Mouse (Mus musculus) gastrocnemius, adult 2 months (tissue): ENCODE measurements around the gene Car5b. TPM values are rescaled to one million over a fixed set of nuclear protein-coding genes. Genes with fewer than 3 reads are reported as not detected.

Experiments used
- DNase-seq: peaks from one replicate; pipeline ENCODE4 v3.0.0; 2022
- H3K27ac ChIP-seq: fragments of 200-600 bp; 2 replicates; pipeline ENCODE4 v1.8.1; 2022; ENCODE audit warnings: mild to moderate bottlenecking
- H3K4me3 ChIP-seq: fragments of 200-600 bp; 2 replicates; pipeline ENCODE4 v1.8.1; 2022; ENCODE audit warnings: mild to moderate bottlenecking, moderate library complexity
- CTCF ChIP-seq: fragments of 200-600 bp; IDR thresholded peaks from 2 replicates; pipeline ENCODE4 v1.8.1; 2022; ENCODE audit warnings: antibody characterized with exemption, mild to moderate bottlenecking, moderate library complexity
- intact Hi-C: fragments of 180-260 bp; cut with DNase I; formaldehyde crosslinking; loops from one replicate; pipeline ENCODE4 v1.15.1; 2025
- long read RNA-seq, 2 experiments: library from polyadenylated mRNA; stranded (forward); transcript quantifications; one replicate each; pipeline ENCODE4 v2.0.0; 2021
- total RNA-seq, 2 experiments: library from RNA; stranded (reverse); gene quantifications; 2 replicates each; pipeline ENCODE4 v1.2.3; 2021

The Car5b gene
- total RNA-seq: 1 to 10 TPM in 1 of 2 experiments, under 1 TPM in 1; 0.46 to 1.2 TPM
- long read RNA-seq, experiment 1: 0 reads
- long read RNA-seq, experiment 2: 0 reads

DNA sequence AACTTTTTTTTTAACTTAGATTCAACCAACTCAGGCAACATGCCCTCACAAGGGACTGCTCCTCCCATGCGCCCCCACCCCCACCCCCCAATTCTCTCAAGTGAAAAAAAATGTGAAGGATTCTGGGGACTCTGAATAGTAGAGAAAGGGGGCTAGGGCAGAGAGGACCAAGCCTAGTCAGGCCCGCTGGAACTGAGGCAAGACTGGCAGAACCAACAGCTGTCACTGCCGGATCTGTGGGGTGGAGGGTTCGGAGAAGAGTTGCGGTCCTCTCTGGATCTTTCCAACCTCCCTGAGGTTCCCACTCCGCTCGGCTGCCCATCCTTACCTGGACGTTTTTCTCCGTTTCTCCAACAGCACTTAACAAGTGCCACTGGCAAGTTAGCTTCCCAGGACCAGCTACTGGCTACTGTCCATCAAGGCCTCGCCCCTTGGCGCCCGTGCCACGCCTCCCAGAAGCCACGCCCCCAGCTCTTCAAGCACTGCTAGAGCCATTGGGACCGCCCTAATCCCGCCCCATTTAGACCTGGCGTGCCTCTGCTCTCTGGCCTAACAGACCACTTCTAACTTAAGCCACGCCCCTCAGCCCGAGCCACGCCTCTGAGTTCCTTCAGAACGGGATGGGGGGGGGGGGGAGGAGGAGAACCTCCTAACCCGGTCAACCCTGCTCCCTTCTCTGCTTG is at the start of gene Car5b:
TSS of gene Car5b (minus strand) at position 391 of the 683 bp plus-strand sequence.
- DNase-seq: peak; percentile 93
- H3K27ac ChIP-seq: peak within 1 kb of the TSS; percentile 56
- peak within 1 kb of the TSS; percentile 68 for H3K4me3 ChIP-seq
- intact Hi-C loops: no loop called here
- no peak for TF ChIP-seq CTCF

DNA sequence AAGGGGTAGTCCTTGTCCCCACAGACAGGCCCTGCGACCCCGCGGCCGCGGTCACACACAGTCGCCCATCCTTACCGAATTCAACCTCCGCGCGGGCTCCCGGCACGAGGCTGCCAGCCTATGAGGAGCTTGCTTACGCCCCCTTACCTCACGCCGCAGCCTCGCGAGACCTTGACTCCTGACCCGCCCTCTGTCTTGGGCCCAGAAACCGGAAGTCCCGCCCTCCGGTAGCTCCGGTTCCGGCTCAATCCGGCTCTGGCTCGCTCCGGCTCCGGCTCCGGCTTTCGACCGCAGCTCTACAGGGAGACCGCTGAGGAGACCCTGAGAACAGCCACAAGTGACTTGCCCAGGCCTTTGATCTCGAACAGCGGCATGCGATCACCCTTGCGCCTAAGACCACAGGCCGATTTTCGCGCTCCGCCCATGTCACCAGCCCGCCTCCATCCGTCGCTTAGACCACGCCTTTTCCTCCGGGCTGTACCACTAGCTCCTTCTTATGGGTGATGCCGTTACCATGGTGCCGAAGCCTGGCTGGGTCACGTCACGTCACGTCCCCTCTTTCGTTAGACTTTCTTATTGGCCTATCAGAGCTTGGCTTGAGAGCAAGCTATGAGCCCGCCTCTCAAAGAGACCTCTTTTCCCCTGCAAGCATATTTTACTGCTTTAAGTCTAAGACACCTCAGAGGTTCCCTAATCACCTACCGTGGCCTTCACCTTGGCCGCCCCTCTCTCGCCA is 48.4 kb upstream of the Car5b start, which contains the start of gene Siah1b:
TSS of gene Siah1b (minus strand) at position 454 of the 736 bp plus-strand sequence.
- TF ChIP-seq CTCF: no peak
- peak within 1 kb of the TSS; percentile 95 for H3K27ac ChIP-seq
- DNase-seq: peak; percentile 95
- intact Hi-C loops: no loop called here
- peak within 1 kb of the TSS; percentile 82 for H3K4me3 ChIP-seq

DNA sequence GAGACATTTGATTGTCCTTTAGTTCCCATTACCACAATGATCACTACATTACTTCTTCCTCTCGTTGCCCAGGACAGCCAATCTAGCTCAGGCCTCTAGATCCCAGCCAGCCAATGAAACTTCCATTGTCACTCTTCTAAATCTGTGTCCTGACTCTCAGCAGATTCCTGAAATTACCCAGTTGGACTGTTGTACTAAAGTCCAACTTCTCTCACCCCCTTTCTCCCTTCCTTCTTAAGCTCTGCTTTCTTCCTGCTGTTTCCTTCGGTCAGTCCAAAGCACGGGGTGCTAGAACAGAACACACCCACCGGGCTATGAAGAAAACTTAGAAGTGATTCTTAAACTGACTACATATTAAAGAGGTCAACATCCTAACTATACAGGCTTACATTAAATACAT is 41.2 kb upstream of the Car5b start:
- no peak overlapping the region for H3K4me3 ChIP-seq
- no peak for DNase-seq
- no peak overlapping the region for H3K27ac ChIP-seq
- no peak for TF ChIP-seq CTCF
- intact Hi-C loops: loop anchor here (5.0 to 10.0 kb wide), 3 partner anchors 107 to 1154 kb away; no protein-coding TSS in a partner anchor

DNA sequence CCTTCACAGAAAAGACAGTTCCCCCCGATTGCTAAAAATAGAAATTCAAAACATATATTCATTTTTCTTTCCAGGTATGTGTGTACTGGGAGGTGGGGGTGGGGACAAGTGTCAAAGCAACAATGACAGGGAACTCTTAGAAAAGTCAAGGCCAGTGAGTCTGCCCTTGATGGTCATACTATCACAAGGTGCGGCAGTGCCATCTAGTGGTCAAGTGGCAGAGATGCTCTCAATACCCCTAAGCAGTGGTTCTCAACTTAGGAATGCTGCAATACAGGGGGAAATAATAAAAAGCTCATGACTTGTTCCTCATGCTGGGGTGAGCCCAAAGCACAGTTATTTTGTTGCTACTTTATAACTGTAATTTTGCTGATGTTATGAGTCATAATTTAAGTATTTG is 38.4 kb upstream of the Car5b start:
- peak; percentile 83 for TF ChIP-seq CTCF
- peak; percentile 67 for DNase-seq
- Histone ChIP-seq H3K4me3 (no peak overlapping the region), H3K27ac (no peak overlapping the region)
- intact Hi-C loops: loop anchor here (5.0 to 10.0 kb wide), 3 partner anchors 104 to 1151 kb away; no protein-coding TSS in a partner anchor

DNA sequence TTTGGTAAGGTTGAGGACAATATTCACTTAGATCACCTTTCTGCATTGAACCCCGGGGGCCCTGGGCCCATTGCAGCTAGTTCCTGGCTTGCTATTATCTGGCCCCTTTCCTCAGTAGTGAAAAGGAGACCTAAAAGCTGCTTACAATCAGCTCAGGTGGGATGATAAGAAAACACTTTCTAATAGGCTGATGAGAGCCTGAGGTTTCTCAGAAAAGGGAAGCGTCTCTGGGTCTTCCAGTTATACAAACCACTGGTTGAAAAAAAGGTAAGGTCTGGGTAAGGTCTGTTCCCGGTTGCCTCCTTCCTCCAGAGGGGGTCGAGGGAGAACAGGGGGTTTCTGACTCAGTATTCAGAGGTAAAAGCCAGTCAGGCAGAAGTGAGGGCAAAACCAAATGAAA is 31.3 kb upstream of the Car5b start:
- TF ChIP-seq CTCF: no peak
- no peak overlapping the region for H3K4me3 ChIP-seq
- intact Hi-C loops: no loop called here
- no peak overlapping the region for H3K27ac ChIP-seq
- no peak for DNase-seq

DNA sequence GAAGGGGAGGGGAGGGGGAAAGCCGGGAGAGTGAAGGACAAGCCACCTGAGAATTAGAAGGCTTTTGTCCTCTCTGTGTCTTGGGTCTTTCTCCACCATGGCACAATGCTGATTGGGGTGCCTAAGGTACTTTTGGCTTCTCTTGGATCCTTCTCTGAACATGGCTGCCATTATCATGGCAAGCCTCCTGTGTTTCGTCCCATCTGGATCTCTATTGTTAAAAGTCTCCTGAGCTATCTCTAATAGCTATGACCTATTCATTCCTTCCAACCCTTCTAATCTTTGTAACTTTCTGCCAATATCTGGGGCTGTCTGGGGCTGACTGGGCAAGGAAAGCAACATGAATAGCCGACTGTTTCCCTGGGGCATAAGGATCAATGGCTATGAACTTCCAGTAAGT is 30.7 kb upstream of the Car5b start:
- H3K27ac ChIP-seq: no peak overlapping the region
- intact Hi-C loops: no loop called here
- no peak for TF ChIP-seq CTCF
- no peak for DNase-seq
- no peak overlapping the region for H3K4me3 ChIP-seq

DNA sequence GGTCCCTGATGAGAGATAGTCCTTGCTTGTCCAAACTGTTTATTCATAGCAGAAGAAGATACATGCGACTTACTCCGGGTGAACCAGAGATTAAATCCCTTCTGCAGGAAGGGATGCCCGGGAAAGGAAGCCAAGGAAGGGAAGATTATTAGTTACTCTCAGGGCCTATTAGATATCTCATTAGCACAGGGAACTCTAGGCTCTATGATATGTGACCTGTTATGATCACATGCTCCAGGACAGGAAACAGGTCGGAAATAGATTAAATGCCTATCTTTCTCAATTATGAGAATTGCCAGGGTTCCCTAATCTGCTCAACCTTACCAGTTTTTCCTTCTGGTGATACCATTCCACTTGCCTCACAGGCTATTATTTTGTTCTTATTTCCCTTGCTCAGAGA is 27.9 kb upstream of the Car5b start:
- TF ChIP-seq CTCF: no peak

DNA sequence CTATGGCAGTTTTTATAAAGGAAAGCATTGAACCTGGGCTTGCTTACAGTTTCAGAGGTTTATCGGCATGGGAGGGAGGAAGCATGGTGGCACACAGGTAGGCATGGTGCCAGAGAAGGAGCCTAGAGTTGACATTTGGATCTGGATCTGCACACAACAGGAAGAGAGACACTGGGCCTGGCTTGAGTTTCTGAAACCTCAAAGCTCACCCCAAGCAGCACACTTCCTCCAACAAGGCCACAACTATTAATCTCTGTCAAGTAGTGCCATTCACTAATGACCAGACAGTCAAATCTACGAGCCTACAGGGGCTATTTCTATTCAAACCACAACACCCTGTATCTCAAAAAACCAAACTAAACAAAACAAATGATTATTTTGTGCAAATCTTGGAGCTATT is 18.9 kb upstream of the Car5b start:
- no peak for TF ChIP-seq CTCF
- no peak for DNase-seq
- intact Hi-C loops: no loop called here
- Histone ChIP-seq H3K4me3 (no peak overlapping the region), H3K27ac (no peak overlapping the region)

More for the DNA sequence above, 27.9 kb upstream of the Car5b start:
- no peak for DNase-seq
- H3K27ac ChIP-seq: no peak overlapping the region
- no peak overlapping the region for H3K4me3 ChIP-seq
- intact Hi-C loops: no loop called here

DNA sequence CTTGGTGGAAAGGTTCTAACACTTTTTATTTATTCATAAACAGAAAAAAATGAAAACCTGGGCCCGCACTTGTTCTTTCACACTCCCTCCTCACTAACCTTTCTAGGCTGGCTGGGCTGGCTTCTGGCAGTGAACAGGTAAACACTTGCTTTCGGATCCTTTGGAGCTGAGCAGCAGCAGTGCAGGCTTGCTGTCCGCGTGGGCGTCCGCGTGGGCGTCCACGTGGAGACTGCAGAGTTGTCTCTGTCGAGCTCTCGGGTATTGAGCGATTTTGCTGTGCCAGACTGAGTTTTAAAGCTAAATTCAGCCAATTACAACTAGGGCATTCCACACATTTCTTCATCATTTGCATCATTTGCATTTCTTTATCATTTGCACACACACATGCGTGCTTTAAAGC is 14.3 kb upstream of the Car5b start:
- H3K4me3 ChIP-seq: no peak overlapping the region
- intact Hi-C loops: no loop called here
- TF ChIP-seq CTCF: no peak
- DNase-seq: no peak
- H3K27ac ChIP-seq: no peak overlapping the region

DNA sequence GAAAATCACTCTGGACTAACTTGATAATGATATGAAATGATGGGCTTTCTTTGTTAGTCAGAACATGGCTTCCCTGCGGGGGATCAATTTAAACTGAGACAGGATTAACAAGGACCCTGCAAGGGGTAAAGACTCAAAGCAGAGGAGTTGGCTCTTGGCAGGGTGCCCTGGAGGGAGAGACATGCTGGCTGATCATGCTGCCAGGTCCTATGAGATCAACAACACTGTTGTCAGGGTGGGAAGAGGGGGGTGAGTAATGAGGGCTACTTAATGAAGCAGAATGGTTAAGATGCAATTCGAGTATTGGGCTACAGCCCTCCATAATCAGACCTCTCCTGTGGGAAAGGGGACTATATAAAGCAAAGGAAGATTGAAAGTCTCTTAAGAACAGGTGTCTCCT is 11.1 kb upstream of the Car5b start:
- intact Hi-C loops: no loop called here
- Histone ChIP-seq H3K27ac (no peak overlapping the region), H3K4me3 (no peak overlapping the region)
- no peak for DNase-seq
- no peak for TF ChIP-seq CTCF

DNA sequence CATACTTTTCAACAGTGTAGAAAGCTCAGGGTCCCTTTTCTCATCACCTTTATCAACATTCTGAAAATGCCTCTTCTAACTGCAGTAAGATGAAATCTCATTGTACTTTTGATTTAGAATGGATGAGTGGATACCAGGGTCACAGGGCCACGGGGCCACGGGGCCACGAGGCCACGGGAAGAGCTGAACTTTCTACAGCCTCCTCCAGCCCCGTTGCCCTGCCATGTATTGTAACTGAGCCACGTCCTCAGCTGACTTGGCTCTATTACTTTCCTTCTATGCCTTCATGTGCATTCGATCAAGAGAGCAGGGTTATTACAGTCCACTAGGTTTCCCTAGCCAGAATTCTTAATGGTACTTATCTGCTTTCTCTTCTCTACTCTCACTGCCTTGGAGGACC is 8.1 kb upstream of the Car5b start:
- TF ChIP-seq CTCF: no peak
- no peak overlapping the region for H3K4me3 ChIP-seq
- intact Hi-C loops: no loop called here
- no peak overlapping the region for H3K27ac ChIP-seq
- no peak for DNase-seq

DNA sequence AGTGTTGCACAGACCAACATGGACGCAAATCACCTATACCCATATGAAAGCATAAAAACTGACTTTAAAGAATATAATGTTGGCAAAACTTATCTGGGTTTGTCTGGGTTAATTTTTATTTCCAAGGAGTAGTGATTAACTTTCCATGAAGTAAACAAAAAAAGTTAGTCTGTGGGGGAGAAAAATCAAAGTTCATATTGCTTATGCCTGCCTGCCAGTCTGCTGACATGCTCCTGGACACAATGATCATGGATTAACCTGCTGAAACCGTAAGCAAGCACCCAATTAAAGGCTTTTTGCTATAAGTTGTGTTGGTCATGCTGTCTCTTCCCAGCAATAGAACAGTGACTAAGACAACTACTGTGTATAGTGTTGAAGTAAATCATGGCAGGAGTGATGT is 7.6 kb upstream of the Car5b start:
- no peak overlapping the region for H3K4me3 ChIP-seq
- no peak for TF ChIP-seq CTCF
- intact Hi-C loops: no loop called here
- DNase-seq: no peak
- no peak overlapping the region for H3K27ac ChIP-seq

DNA sequence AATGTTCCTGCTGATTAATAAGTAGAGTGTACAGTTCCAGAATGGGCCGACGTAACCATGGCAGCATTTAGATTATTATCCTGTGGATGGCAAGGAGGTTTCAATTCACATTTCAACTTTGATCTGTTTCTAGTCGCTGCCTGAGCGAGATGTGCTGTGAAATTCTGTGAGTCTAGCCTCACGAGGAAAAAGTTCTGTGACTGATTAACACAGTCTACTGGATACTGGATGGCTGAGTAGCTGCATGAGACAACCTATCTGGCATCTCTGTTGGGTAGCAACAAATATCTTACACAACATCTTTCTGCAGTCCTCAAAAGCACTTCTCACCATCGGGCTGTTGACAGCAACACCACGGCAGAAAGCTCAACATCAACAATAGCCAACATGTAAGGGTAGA is 4.7 kb upstream of the Car5b start:
- DNase-seq: no peak
- Histone ChIP-seq H3K27ac (no peak overlapping the region), H3K4me3 (no peak overlapping the region)
- intact Hi-C loops: no loop called here
- TF ChIP-seq CTCF: no peak
